Mouse (Mus musculus): Measurements from ENCODE around the gene Maged1.

GRCm38 (mm10) chrX:94564694-94565093, 22.8 kb upstream of the Maged1 start:
- TF ChIP-seq CTCF (IDR thresholded peaks at IDR 0.05; ENCODE audit: low read depth) (no peak), EP300 (IDR thresholded peaks at IDR 0.05; ENCODE audit: low read depth) (no peak)

Data from liver, embryonic 14.5 days (tissue).